Mouse (Mus musculus) thymus, adult 2 months (tissue): ENCODE measurements around the gene Gm5294.

Experiments used
- CTCF ChIP-seq: fragments of 200-500 bp; IDR thresholded peaks from 2 replicates; pipeline ENCODE4 v1.5.1; 2012; ENCODE audit warnings: mild to moderate bottlenecking, control low read depth, low read length, moderate library complexity, borderline replicate concordance; ENCODE audit not compliant: control insufficient read depth, poor library complexity, insufficient read depth; ENCODE audit errors: extremely low read depth
- POLR2A ChIP-seq: fragments of 200-500 bp; IDR thresholded peaks from 2 replicates; pipeline ENCODE4 v1.6.1; 2012; ENCODE audit warnings: mild to moderate bottlenecking, low read length, control low read depth, moderate library complexity; ENCODE audit not compliant: control insufficient read depth, poor library complexity, insufficient read depth; ENCODE audit errors: extremely low read depth

DNA sequence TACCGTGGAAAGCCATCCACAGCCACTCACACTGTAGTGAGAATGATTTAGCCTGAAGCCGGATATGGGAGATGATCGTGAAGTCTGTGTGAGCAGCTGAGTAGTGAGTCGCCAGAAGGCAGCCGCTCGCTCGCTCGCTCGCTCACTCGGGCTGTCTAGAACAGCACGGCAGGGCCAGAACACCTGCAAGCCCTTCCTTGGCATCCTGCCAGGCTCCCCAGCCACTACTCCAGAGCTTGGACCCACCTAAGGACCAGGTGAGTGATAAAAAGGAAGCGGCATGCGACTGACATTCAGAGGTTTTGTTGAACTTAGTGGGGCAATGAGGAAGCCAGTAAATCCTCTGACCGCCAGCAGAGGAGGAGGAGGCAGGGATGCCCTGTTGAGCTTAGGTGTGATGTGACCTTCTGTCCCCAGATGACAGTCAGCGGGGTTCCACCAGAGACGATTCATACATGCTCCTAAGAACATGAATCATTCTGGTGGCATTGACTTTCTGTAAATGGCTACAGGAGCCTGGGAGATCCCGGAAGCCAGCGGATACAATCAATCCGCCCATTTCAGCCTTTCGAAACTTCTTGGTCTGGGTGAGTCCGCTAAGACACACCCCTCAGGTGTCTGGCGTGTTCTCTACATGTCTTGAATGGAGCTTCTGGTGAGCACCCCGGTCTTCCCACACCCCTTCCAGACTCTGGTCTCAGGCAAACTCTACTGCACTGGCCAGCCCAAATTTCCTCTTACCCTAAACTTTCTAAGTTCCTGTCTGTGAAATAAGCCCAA, 30.0 kb downstream of the Gm5294 start:
- TF ChIP-seq POLR2A (no peak), CTCF (no peak)
